Mouse (Mus musculus) heart, postnatal 0 days (tissue): ENCODE results near the gene Lonp2.

ENCODE experiments used
- CTCF ChIP-seq: IDR thresholded peaks from 2 replicates; pipeline ENCODE4 v1.5.1; 2016; ENCODE audit warnings: antibody characterized with exemption, control low read depth, low read depth
- EP300 ChIP-seq: IDR thresholded peaks from 2 replicates; pipeline ENCODE4 v1.6.1; 2016; ENCODE audit warnings: antibody characterized with exemption, low read depth

DNA sequence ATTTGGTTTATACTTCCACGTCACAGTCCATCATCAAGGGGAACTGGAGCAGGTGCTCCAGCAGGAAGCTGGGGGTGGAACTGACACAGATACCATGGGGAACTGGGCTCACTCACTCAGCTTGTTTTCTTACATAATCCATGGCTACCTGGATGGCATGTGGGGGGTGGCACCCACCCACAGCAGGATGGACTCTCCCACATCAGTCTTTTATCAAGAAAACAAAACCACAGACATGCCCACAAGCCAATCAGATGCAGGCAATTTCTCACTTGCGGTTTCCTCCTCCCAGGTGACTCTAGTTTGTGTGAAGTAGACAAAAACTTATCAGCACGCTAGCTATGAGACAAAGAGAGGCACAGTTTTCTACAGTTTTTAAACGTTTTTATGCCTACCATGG, 84.0 kb downstream of the Lonp2 start:
- no peak for TF ChIP-seq CTCF
- TF ChIP-seq EP300: no peak
